ENCODE assay signal across 14 mouse cellular contexts in genomic region chr10:89328876-89329275, GRCm38 (mm10).
"Had no signal": no experiment of that assay in that cellular context is flagged by ENCODE, and none has a peak within 500 bp of the region (broad histone marks: within the 10 kb centered on the region; RNA-seq: fewer than 3 reads in every experiment).

No protein-coding gene starts in this region.

- DNase-seq: gastrocnemius, adult 2 months; gastrocnemius, postnatal 10 days; gastrocnemius, postnatal 25 days; heart, adult 2 months; heart, postnatal 10 days; heart, postnatal 4 days; kidney, adult 18-20 months; kidney, adult 8-10 months; kidney, postnatal 10 days; kidney, postnatal 25 days; kidney, postnatal 4 days; layer of hippocampus, adult 9-11 months; layer of hippocampus, postnatal 36 days; left cerebral cortex, postnatal 4 days had no signal
